Mouse (Mus musculus) C2C12 (cell line): ENCODE data around the gene Etfbkmt.

Experiments
- CEBPB ChIP-seq: IDR thresholded peaks from one replicate; pipeline ENCODE4 v1.6.1; 2011; ENCODE audit warnings: low read depth, mild to moderate bottlenecking, control low read depth, moderate library complexity
- CTCF ChIP-seq: IDR thresholded peaks from one replicate; pipeline ENCODE4 v1.5.1; 2011; ENCODE audit not compliant: control insufficient read depth, insufficient read depth, insufficient read length
- MYOD1 ChIP-seq: IDR thresholded peaks from one replicate; pipeline ENCODE4 v1.6.1; 2011; ENCODE audit warnings: low read depth; ENCODE audit not compliant: control insufficient read depth, insufficient read length
- MYOG ChIP-seq: IDR thresholded peaks from one replicate; pipeline ENCODE4 v1.6.1; 2011; ENCODE audit not compliant: control insufficient read depth, insufficient read length; ENCODE audit errors: extremely low read depth
- USF1 ChIP-seq: IDR thresholded peaks from one replicate; pipeline ENCODE4 v1.6.1; 2011; ENCODE audit warnings: low read depth, mild to moderate bottlenecking, control low read depth, moderate library complexity

DNA sequence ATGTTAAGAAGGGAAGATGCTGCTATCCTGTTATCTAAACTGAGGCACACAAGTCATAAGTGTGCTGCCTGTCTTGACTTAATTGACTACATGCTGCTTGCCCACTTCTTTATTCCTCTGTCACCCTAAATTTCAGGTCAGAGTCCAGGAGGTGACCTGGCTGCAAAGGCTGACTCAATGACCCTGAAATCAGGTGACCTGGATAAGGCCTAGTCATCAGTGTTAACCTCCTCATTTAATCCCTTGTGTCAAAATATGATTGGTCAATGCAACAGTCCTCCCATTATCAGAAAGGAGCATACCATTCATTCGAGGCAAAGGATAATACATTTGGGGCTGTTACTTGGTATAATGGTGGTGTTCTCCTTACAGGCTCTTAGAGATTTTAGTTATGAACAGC lies at the start of gene Etfbkmt:
- no peak for TF ChIP-seq USF1
- no peak for TF ChIP-seq CTCF
- no peak for TF ChIP-seq MYOD1
- no peak for TF ChIP-seq MYOG
- TF ChIP-seq CEBPB: no peak
